Mouse (Mus musculus) forebrain, embryonic 11.5 days (tissue): ENCODE results near the gene Mybl2. TPM values are rescaled to one million over a fixed set of nuclear protein-coding genes. Genes with fewer than 3 reads are reported as not detected.

Experiments used
- ATAC-seq: fragments of 200-750 bp; cut with Nextera tagmentation; replicated peaks from 2 replicates; pipeline ENCODE4 v1.8.0; 2017; ENCODE audit warnings: moderate TSS enrichment; ENCODE audit not compliant: low FRiP score
- DNase-seq: peaks from one replicate; pipeline ENCODE4 v3.0.0-alpha.2; 2017; ENCODE audit warnings: low spot score
- H3K27ac ChIP-seq: fragments of 300-500 bp; sonication (generic); 2 replicates; pipeline ENCODE4 v1.5.1; 2014; ENCODE audit warnings: low read depth, low read length
- H3K27me3 ChIP-seq: fragments of 300-500 bp; sonication (generic); 2 replicates; pipeline ENCODE4 v1.6.1; 2014; ENCODE audit warnings: mild to moderate bottlenecking, low read length, mixed read lengths; ENCODE audit not compliant: control insufficient read depth, insufficient read depth
- H3K36me3 ChIP-seq: fragments of 300-500 bp; sonication (generic); 2 replicates; pipeline ENCODE4 v1.6.1; 2014; ENCODE audit warnings: mild to moderate bottlenecking, low read length, moderate library complexity, mixed read lengths; ENCODE audit not compliant: control insufficient read depth, insufficient read depth
- H3K4me1 ChIP-seq: fragments of 300-500 bp; sonication (generic); replicated peaks from 2 replicates; pipeline ENCODE4 v1.6.1; 2014; ENCODE audit warnings: low read length, mixed read lengths; ENCODE audit not compliant: control insufficient read depth, insufficient read depth
- H3K4me2 ChIP-seq: fragments of 300-500 bp; sonication (generic); 2 replicates; pipeline ENCODE4 v1.6.1; 2014; ENCODE audit warnings: low read depth, mild to moderate bottlenecking, low read length, moderate library complexity, mixed read lengths; ENCODE audit not compliant: severe bottlenecking
- H3K4me3 ChIP-seq: fragments of 300-500 bp; sonication (generic); 2 replicates; pipeline ENCODE4 v1.5.1; 2014; ENCODE audit warnings: low read depth, low read length
- H3K9ac ChIP-seq: fragments of 300-500 bp; sonication (generic); 2 replicates; pipeline ENCODE4 v1.6.1; 2014; ENCODE audit warnings: low read length
- H3K9me3 ChIP-seq: fragments of 300-500 bp; sonication (generic); 2 replicates; pipeline ENCODE4 v1.6.1; 2016; ENCODE audit warnings: low read length, mixed read lengths; ENCODE audit not compliant: control insufficient read depth
- whole genome bisulfite sequencing: fragments of 180-500 bp; shearing (Covaris S2); extraction: QIAGEN DNeasy Blood & Tissue Kit; methylation state at CpG from one replicate; pipeline ENCODE4 v1.1.7; 2014; 5-methylcytosine and 5-hydroxymethylcytosine counted together
- polyA plus RNA-seq: library from polyadenylated mRNA; unstranded; fragments of >200 nt; fragmentation: Nextera tagmentation; extraction: Ambion mirVana; gene quantifications from 2 replicates; pipeline ENCODE4 v1.2.1, GENCODE M21; 2014

Gene Mybl2
- polyA plus RNA-seq, 1 experiment from 2014 or later = 60.4 TPM

GRCm38 (mm10) chr2:163074808-163075207 is 20.3 kb downstream of the Mybl2 start:
- WGBS = 88% methylated on average over 12 of the region's 12 CpGs
- no peaks in the 10 kb centered on the region for H3K9me3 ChIP-seq
- no peak for ATAC-seq
- no peak overlapping the region for H3K4me2 ChIP-seq
- H3K27me3 ChIP-seq = no peaks in the 10 kb centered on the region
- H3K4me3 ChIP-seq = no peak overlapping the region
- H3K9ac ChIP-seq = no peak overlapping the region
- DNase-seq = peak; percentile 46
- no peaks in the 10 kb centered on the region; the same call in 1 of the 2 replicates for H3K36me3 ChIP-seq
- no peak overlapping the region for H3K27ac ChIP-seq
- no peaks in the 10 kb centered on the region for H3K4me1 ChIP-seq

GRCm38 (mm10) chr2:163075234-163075633 is 20.7 kb downstream of the Mybl2 start:
- Histone ChIP-seq H3K9me3 (no peaks in the 10 kb centered on the region), H3K27ac (no peak overlapping the region), H3K27me3 (no peaks in the 10 kb centered on the region), H3K36me3 (no peaks in the 10 kb centered on the region; the same call in 1 of the 2 replicates), H3K9ac (no peak overlapping the region), H3K4me3 (no peak overlapping the region), H3K4me1 (no peaks in the 10 kb centered on the region), H3K4me2 (no peak overlapping the region)
- no peak for DNase-seq
- no peak for ATAC-seq
- WGBS = 73% methylated on average over 3 of the region's 3 CpGs

- no peak for ATAC-seq
- Histone ChIP-seq H3K9me3 (no peaks in the 10 kb centered on the region), H3K4me2 (no peak overlapping the region), H3K9ac (no peak overlapping the region), H3K4me3 (no peak overlapping the region), H3K27me3 (no peaks in the 10 kb centered on the region), H3K36me3 (no peaks in the 10 kb centered on the region; the same call in 1 of the 2 replicates), H3K27ac (no peak overlapping the region), H3K4me1 (no peaks in the 10 kb centered on the region)
- no peak for DNase-seq
- 92% methylated on average over 4 of the region's 4 CpGs for WGBS
Observed at GRCm38 (mm10) chr2:163079041-163079440, 24.6 kb downstream of the Mybl2 start.

GRCm38 (mm10) chr2:163082591-163082990 is 28.1 kb downstream of the Mybl2 start:
- no peak for ATAC-seq
- no peak for DNase-seq
- Histone ChIP-seq H3K9ac (no peak overlapping the region), H3K36me3 (no peaks in the 10 kb centered on the region; the same call in 1 of the 2 replicates), H3K4me1 (no peaks in the 10 kb centered on the region), H3K9me3 (no peaks in the 10 kb centered on the region), H3K4me3 (no peak overlapping the region), H3K27ac (no peak overlapping the region), H3K27me3 (no peaks in the 10 kb centered on the region), H3K4me2 (no peak overlapping the region)
- 91% methylated on average over 5 of the region's 5 CpGs for WGBS

- H3K9ac ChIP-seq = no peak overlapping the region
- H3K4me3 ChIP-seq = no peak overlapping the region
- H3K36me3 ChIP-seq = no peaks in the 10 kb centered on the region; the same call in 1 of the 2 replicates
- no peak for ATAC-seq
- H3K9me3 ChIP-seq = no peaks in the 10 kb centered on the region
- no peak overlapping the region for H3K4me2 ChIP-seq
- H3K27ac ChIP-seq = no peak overlapping the region
- no peaks in the 10 kb centered on the region for H3K4me1 ChIP-seq
- no peak for DNase-seq
- 92% methylated on average over 3 of the region's 3 CpGs for WGBS
- H3K27me3 ChIP-seq = no peaks in the 10 kb centered on the region
Observed at GRCm38 (mm10) chr2:163084519-163084918, 30.0 kb downstream of the Mybl2 start.

- no peak for DNase-seq
- H3K4me1 ChIP-seq = no peaks in the 10 kb centered on the region
- WGBS = 87% methylated on average over 6 of the region's 6 CpGs
- H3K27me3 ChIP-seq = no peaks in the 10 kb centered on the region
- no peaks in the 10 kb centered on the region for H3K9me3 ChIP-seq
- H3K4me2 ChIP-seq = no peak overlapping the region
- no peak overlapping the region for H3K4me3 ChIP-seq
- H3K27ac ChIP-seq = no peak overlapping the region
- H3K9ac ChIP-seq = no peak overlapping the region
- ATAC-seq = no peak
- no peaks in the 10 kb centered on the region for H3K36me3 ChIP-seq
Observed at GRCm38 (mm10) chr2:163085047-163085446, 30.6 kb downstream of the Mybl2 start.

- no peak for DNase-seq
- WGBS = 92% methylated on average over 8 of the region's 8 CpGs
- Histone ChIP-seq H3K36me3 (no peaks in the 10 kb centered on the region), H3K27ac (no peak overlapping the region), H3K9ac (no peak overlapping the region), H3K9me3 (no peaks in the 10 kb centered on the region), H3K4me2 (no peak overlapping the region), H3K27me3 (no peaks in the 10 kb centered on the region), H3K4me1 (no peaks in the 10 kb centered on the region), H3K4me3 (no peak overlapping the region)
- no peak for ATAC-seq
Observed at GRCm38 (mm10) chr2:163086561-163086960, 32.1 kb downstream of the Mybl2 start.

- no peak within 1 kb of the TSS for H3K9ac ChIP-seq
- DNase-seq = no peak
- H3K4me2 ChIP-seq = no peak within 1 kb of the TSS
- no peak within 1 kb of the TSS for H3K4me3 ChIP-seq
- no peak within 1 kb of the TSS for H3K27ac ChIP-seq
- 92% methylated on average over 9 of the region's 9 CpGs for WGBS
- H3K4me1 ChIP-seq = no peaks in the 10 kb centered on the region
- no peaks in the 10 kb centered on the region for H3K27me3 ChIP-seq
- no peaks in the 10 kb centered on the region for H3K36me3 ChIP-seq
- H3K9me3 ChIP-seq = no peaks in the 10 kb centered on the region
- ATAC-seq = no peak
Observed at GRCm38 (mm10) chr2:163087728-163088127, 33.2 kb downstream of the Mybl2 start, which contains the start of gene Gtsf1l. Gtsf1l (minus strand) TSS chr2:163087855.

- Histone ChIP-seq H3K9ac (no peak overlapping the region), H3K36me3 (no peaks in the 10 kb centered on the region), H3K27ac (no peak overlapping the region), H3K4me1 (no peaks in the 10 kb centered on the region), H3K4me2 (no peak overlapping the region), H3K4me3 (no peak overlapping the region), H3K9me3 (no peaks in the 10 kb centered on the region), H3K27me3 (no peaks in the 10 kb centered on the region)
- DNase-seq = no peak
- 80% methylated on average over 5 of the region's 5 CpGs for WGBS
- no peak for ATAC-seq
Observed at GRCm38 (mm10) chr2:163089475-163090123, 35.1 kb downstream of the Mybl2 start.
